Mouse (Mus musculus) MEL (cell line): ENCODE measurements at regions not wholly inside any gene's neighbourhood (a gene's known extent, or its start where the extent isn't known, plus 50 kb on each side); places are given as distances from the start of the nearest gene placed in this dataset.

Source experiments
- DNase-seq: peaks from one replicate; pipeline ENCODE4 v3.0.0; 2011; ENCODE audit warnings: low read depth, low spot score
- H3K27ac ChIP-seq: 2 replicates; pipeline ENCODE4 v1.5.1; 2012; ENCODE audit warnings: low read depth, mild to moderate bottlenecking, control low read depth, low read length, moderate library complexity; ENCODE audit not compliant: control insufficient read depth
- H3K27me3 ChIP-seq, 2 experiments: fragments of 150-350 bp in 1 of 2; sonication (generic) in 1 of 2; 2 replicates each; pipeline ENCODE4 v1.6.1; 2012; ENCODE audit warnings: low read length in 2 of 2, mild to moderate bottlenecking in 2 of 2, improper control_type of control experiment in 1 of 2, moderate library complexity in 1 of 2; ENCODE audit not compliant: insufficient read depth in 2 of 2, control insufficient read depth in 1 of 2
- H3K36me3 ChIP-seq, 2 experiments: 2 replicates each; pipeline ENCODE4 v1.6.1; 2012 to 2014; ENCODE audit warnings: low read length in 2 of 2, improper control_type of control experiment in 1 of 2, inconsistent platforms in 1 of 2, mild to moderate bottlenecking in 1 of 2; ENCODE audit not compliant: insufficient read depth in 2 of 2, control insufficient read depth in 1 of 2
- H3K4me1 ChIP-seq, 2 experiments: fragments of 150-350 bp in 1 of 2; sonication (generic) in 1 of 2; 2 replicates each; pipeline ENCODE4 v1.6.1; 2012; ENCODE audit warnings: low read length in 2 of 2, improper control_type of control experiment in 1 of 2, mild to moderate bottlenecking in 1 of 2; ENCODE audit not compliant: insufficient read depth in 2 of 2, control insufficient read depth in 1 of 2
- H3K4me3 ChIP-seq, 2 experiments: fragments of 150-350 bp in 1 of 2; sonication (generic) in 1 of 2; 2 replicates each; pipeline ENCODE4 v1.5.1; 2012; ENCODE audit warnings: low read depth in 2 of 2, low read length in 2 of 2, mild to moderate bottlenecking in 2 of 2, moderate library complexity in 2 of 2, control low read depth in 1 of 2, improper control_type of control experiment in 1 of 2; ENCODE audit not compliant: control insufficient read depth in 1 of 2, insufficient read depth in 1 of 2
- H3K79me2 ChIP-seq: 2 replicates; pipeline ENCODE4 v1.6.1; 2012; ENCODE audit warnings: mild to moderate bottlenecking, low read length, moderate library complexity; ENCODE audit not compliant: control insufficient read depth, poor library complexity, insufficient read depth
- H3K9ac ChIP-seq: 2 replicates; pipeline ENCODE4 v1.6.1; 2012; ENCODE audit warnings: low read depth, mild to moderate bottlenecking, control low read depth, low read length, moderate library complexity; ENCODE audit not compliant: control insufficient read depth, poor library complexity, severe bottlenecking
- H3K9me3 ChIP-seq: fragments of 150-350 bp; sonication (generic); replicated peaks from 2 replicates; pipeline ENCODE4 v1.6.1; 2012; ENCODE audit warnings: mild to moderate bottlenecking, low read length, improper control_type of control experiment, moderate library complexity; ENCODE audit not compliant: insufficient read depth
- CHD2 ChIP-seq: IDR thresholded peaks from 2 replicates; pipeline ENCODE4 v1.6.1; 2011; ENCODE audit warnings: low read length, improper control_type of control experiment
- E2F4 ChIP-seq: IDR thresholded peaks from 2 replicates; pipeline ENCODE4 v1.6.1; 2011; ENCODE audit warnings: low read depth, low read length, improper control_type of control experiment, borderline replicate concordance
- ELF1 ChIP-seq: IDR thresholded peaks from 2 replicates; pipeline ENCODE4 v1.6.1; 2014; ENCODE audit warnings: low read depth, mild to moderate bottlenecking, inconsistent platforms, low read length, improper control_type of control experiment, moderate library complexity
- EP300 ChIP-seq, 2 experiments: IDR thresholded peaks; 2 replicates each; pipeline ENCODE4 v1.6.1; 2011; ENCODE audit warnings: improper control_type of control experiment in 2 of 2, low read length in 2 of 2, low read depth in 1 of 2, mild to moderate bottlenecking in 1 of 2
- HCFC1 ChIP-seq: IDR thresholded peaks from 2 replicates; pipeline ENCODE4 v1.6.1; 2012; ENCODE audit warnings: low read depth, mild to moderate bottlenecking, inconsistent platforms, low read length, improper control_type of control experiment, moderate library complexity
- JUND ChIP-seq: IDR thresholded peaks from 2 replicates; pipeline ENCODE4 v1.6.1; 2011; ENCODE audit warnings: low read depth, mild to moderate bottlenecking, improper control_type of control experiment, low read length
- KAT2A ChIP-seq: conservative IDR thresholded peaks from 2 replicates; pipeline ENCODE4 v1.6.1; 2012; ENCODE audit warnings: low read depth, low read length, improper control_type of control experiment, inconsistent platforms
- MAX ChIP-seq: IDR thresholded peaks from 2 replicates; pipeline ENCODE4 v1.6.1; 2011; ENCODE audit warnings: low read length, improper control_type of control experiment
- MAZ ChIP-seq: IDR thresholded peaks from 2 replicates; pipeline ENCODE4 v1.6.1; 2012; ENCODE audit warnings: low read depth, mild to moderate bottlenecking, inconsistent platforms, low read length, improper control_type of control experiment
- MEF2A ChIP-seq: IDR thresholded peaks from 2 replicates; pipeline ENCODE4 v1.6.1; 2014; ENCODE audit warnings: low read depth, mild to moderate bottlenecking, inconsistent platforms, low read length, improper control_type of control experiment; ENCODE audit not compliant: poor library complexity, insufficient replicate concordance, severe bottlenecking; ENCODE audit errors: extremely low read depth
- NELFE ChIP-seq: IDR thresholded peaks from 2 replicates; pipeline ENCODE4 v1.6.1; 2011; ENCODE audit warnings: low read depth, low read length, improper control_type of control experiment
- POLR2A ChIP-seq, 2 experiments: IDR thresholded peaks; 2 replicates each; pipeline ENCODE4 v1.6.1; 2011 to 2012; ENCODE audit warnings: low read length in 2 of 2, mild to moderate bottlenecking in 2 of 2, control low read depth in 1 of 2, improper control_type of control experiment in 1 of 2, low read depth in 1 of 2, moderate library complexity in 1 of 2; ENCODE audit not compliant: control insufficient read depth in 1 of 2, insufficient read depth in 1 of 2, poor library complexity in 1 of 2
- POLR2AphosphoS2 ChIP-seq: IDR thresholded peaks from 2 replicates; pipeline ENCODE4 v1.6.1; 2011; ENCODE audit warnings: low read length, improper control_type of control experiment
- POLR2AphosphoS5 ChIP-seq: IDR thresholded peaks from 2 replicates; pipeline ENCODE4 v1.6.1; 2012; ENCODE audit warnings: low read depth, borderline replicate concordance, mild to moderate bottlenecking, inconsistent platforms, low read length, moderate library complexity, mixed read lengths
- SIN3A ChIP-seq: IDR thresholded peaks from 2 replicates; pipeline ENCODE4 v1.6.1; 2012; ENCODE audit warnings: low read length, improper control_type of control experiment, inconsistent platforms
- USF1 ChIP-seq: IDR thresholded peaks from 2 replicates; pipeline ENCODE4 v1.6.1; 2014; ENCODE audit warnings: low read depth, mild to moderate bottlenecking, inconsistent platforms, low read length, improper control_type of control experiment, moderate library complexity
- USF2 ChIP-seq, 2 experiments: IDR thresholded peaks; 2 replicates each; pipeline ENCODE4 v1.6.1; 2011 to 2012; ENCODE audit warnings: improper control_type of control experiment in 2 of 2, low read length in 2 of 2, borderline replicate concordance in 1 of 2, inconsistent platforms in 1 of 2, low read depth in 1 of 2, mild to moderate bottlenecking in 1 of 2; ENCODE audit not compliant: insufficient read depth in 1 of 2
- ZKSCAN1 ChIP-seq: IDR thresholded peaks from 2 replicates; pipeline ENCODE4 v1.6.1; 2012; ENCODE audit warnings: low read depth, mild to moderate bottlenecking, inconsistent platforms, low read length, improper control_type of control experiment, moderate library complexity
- ZMIZ1 ChIP-seq: IDR thresholded peaks from 2 replicates; pipeline ENCODE4 v1.6.1; 2012; ENCODE audit warnings: low read depth, mild to moderate bottlenecking, inconsistent platforms, low read length, improper control_type of control experiment, moderate library complexity
- ZNF384 ChIP-seq: IDR thresholded peaks from 2 replicates; pipeline ENCODE4 v1.6.1; 2012; ENCODE audit warnings: low read depth, mild to moderate bottlenecking, inconsistent platforms, low read length, improper control_type of control experiment

- TF ChIP-seq ZMIZ1 (no peak), HCFC1 (no peak), MEF2A (no peak), E2F4 (no peak), ZKSCAN1 (no peak), POLR2AphosphoS2 (no peak), USF1 (no peak), NELFE (no peak), JUND (no peak), POLR2A (IDR thresholded peaks at IDR 0.05; ENCODE audit: control insufficient read depth in 1 of 2, insufficient read depth in 1 of 2, low read depth in 1 of 2, low read length in 2 of 2, poor library complexity in 1 of 2) (no peak), USF2 (IDR thresholded peaks at IDR 0.05; ENCODE audit: borderline replicate concordance in 1 of 2, insufficient read depth in 1 of 2, low read depth in 1 of 2, low read length in 2 of 2) (no peak), MAZ (no peak), KAT2A (no peak)
- TF ChIP-seq, all 39 proteins: peak for 0
- no peaks in the 10 kb centered on the region for H3K9me3 ChIP-seq
- DNase-seq = no peak
- H3K4me1 ChIP-seq = no peaks in the 10 kb centered on the region
- H3K27ac ChIP-seq = no peak overlapping the region
- no peaks in the 10 kb centered on the region for H3K36me3 ChIP-seq
- H3K27me3 ChIP-seq = no peaks in the 10 kb centered on the region
- no peaks in the 10 kb centered on the region for H3K79me2 ChIP-seq
- H3K9ac ChIP-seq = no peak overlapping the region
- H3K4me3 ChIP-seq = no peak overlapping the region
Observed at GRCm38 (mm10) chr6:101603083-101603482, 225.4 kb upstream of the Pdzrn3 start.

GRCm38 (mm10) chr6:101596995-101597394 lies 219.3 kb upstream of the Pdzrn3 start:
- DNase-seq = no peak
- no peak overlapping the region for H3K9ac ChIP-seq
- no peaks in the 10 kb centered on the region for H3K9me3 ChIP-seq
- no peak overlapping the region for H3K27ac ChIP-seq
- no peaks in the 10 kb centered on the region for H3K4me1 ChIP-seq
- no peaks in the 10 kb centered on the region for H3K79me2 ChIP-seq
- TF ChIP-seq POLR2A (IDR thresholded peaks at IDR 0.05; ENCODE audit: control insufficient read depth in 1 of 2, insufficient read depth in 1 of 2, low read depth in 1 of 2, low read length in 2 of 2, poor library complexity in 1 of 2) (no peak), POLR2AphosphoS5 (no peak), MAX (no peak), SIN3A (no peak), ZNF384 (no peak), EP300 (IDR thresholded peaks at IDR 0.05; ENCODE audit: low read depth in 1 of 2, low read length in 2 of 2) (no peak), MEF2A (no peak), CHD2 (no peak), ELF1 (no peak), ZKSCAN1 (no peak), E2F4 (no peak)
- no peaks in the 10 kb centered on the region for H3K27me3 ChIP-seq
- H3K4me3 ChIP-seq = no peak overlapping the region
- H3K36me3 ChIP-seq = no peaks in the 10 kb centered on the region
